Comparison of ENCODE assay signal across 8 mouse cellular contexts in the genomic region with DNA sequence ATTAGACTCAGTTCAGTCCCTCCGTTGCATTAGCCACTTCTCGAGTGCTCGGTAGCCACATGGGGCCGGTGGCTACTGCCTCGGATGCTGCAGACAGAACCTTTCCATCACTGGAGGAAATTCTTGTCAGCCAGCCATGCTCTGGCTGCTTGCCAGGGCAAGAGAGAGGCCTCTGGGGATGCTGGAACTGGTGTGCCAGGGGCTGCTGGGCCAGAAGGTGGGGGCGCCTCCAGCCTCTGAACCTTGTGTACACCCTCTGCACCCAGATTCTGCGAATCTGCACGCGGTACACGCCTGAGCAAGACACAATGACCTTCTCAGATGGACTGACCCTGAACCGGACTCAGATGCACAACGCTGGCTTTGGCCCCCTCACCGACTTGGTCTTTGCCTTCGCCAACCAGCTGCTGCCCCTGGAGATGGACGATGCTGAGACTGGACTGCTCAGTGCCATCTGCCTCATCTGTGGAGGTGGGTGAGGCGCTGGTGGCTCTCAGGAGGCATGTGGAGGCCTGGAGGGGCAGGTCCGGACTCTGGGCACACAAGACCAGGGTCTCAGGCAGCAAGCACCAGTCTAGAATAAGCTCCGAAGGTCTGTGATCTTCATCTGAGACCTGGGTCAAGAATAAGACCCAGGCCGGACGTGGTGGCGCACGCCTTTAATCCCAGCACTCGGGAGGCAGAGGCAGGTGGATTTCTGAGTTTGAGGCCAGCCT. TPM values are rescaled to one million over a fixed set of nuclear protein-coding genes. Genes with fewer than 3 reads are reported as not detected.
A peak's percentile ranks its signal among the peaks of the same experiment; 100 is the strongest.
DNase-seq lines count a peak whose midpoint lies in the region; ATAC-seq and TF ChIP-seq lines count a peak whose summit lies in the region.

No protein-coding gene starts in this region.

- ATAC-seq in lung, embryonic 14.5 days (ENCODE audit: insufficient read depth) = no peak
- ATAC-seq in forebrain, embryonic 12.5 days (ENCODE audit: low FRiP score) = no peak
- ATAC-seq in intestine, embryonic 15.5 days = no peak
- no peak for ATAC-seq in stomach, embryonic 14.5 days (ENCODE audit: insufficient number of reproducible peaks, insufficient read depth, low FRiP score, low read depth)

- peaks cover 85% of the 10 kb centered on the region for H3K36me3 ChIP-seq in lung, embryonic 14.5 days (ENCODE audit: insufficient read depth)
- peaks cover 23% of the 10 kb centered on the region for H3K36me3 ChIP-seq in forebrain, embryonic 12.5 days (replicated peaks)
- H3K36me3 ChIP-seq in intestine, embryonic 15.5 days = peaks cover 43% of the 10 kb centered on the region
- H3K36me3 ChIP-seq in stomach, embryonic 14.5 days (ENCODE audit: control insufficient read depth, insufficient read depth, low read length) = peaks cover 68% of the 10 kb centered on the region

- 69% methylated on average over 23 of the region's 23 CpGs for WGBS in lung, embryonic 14.5 days
- 76% methylated on average over 23 of the region's 23 CpGs for WGBS in forebrain, embryonic 12.5 days
- WGBS in intestine, embryonic 15.5 days = 70% methylated on average over 23 of the region's 23 CpGs
- WGBS in stomach, embryonic 14.5 days = 65% methylated on average over 23 of the region's 23 CpGs

- H3K27ac ChIP-seq in lung, embryonic 14.5 days (ENCODE audit: low read depth) = peak overlapping the region; percentile 36; the same call in 1 of the 2 replicates
- peak overlapping the region; percentile 95 for H3K27ac ChIP-seq in forebrain, embryonic 12.5 days
- peak overlapping the region; percentile 62 for H3K27ac ChIP-seq in intestine, embryonic 15.5 days
- H3K27ac ChIP-seq in stomach, embryonic 14.5 days (ENCODE audit: low read length) = peak overlapping the region; percentile 34; the same call in 1 of the 2 replicates

- no peak overlapping the region for H3K9ac ChIP-seq in lung, embryonic 14.5 days
- H3K9ac ChIP-seq in forebrain, embryonic 12.5 days = 0 out of 2 replicates have a peak overlapping the region, but pooled peaks have one; percentile 7
- no peak overlapping the region for H3K9ac ChIP-seq in intestine, embryonic 15.5 days
- H3K9ac ChIP-seq in stomach, embryonic 14.5 days (replicated peaks; ENCODE audit: low read depth, low read length) = no peak overlapping the region

- no peak overlapping the region for H3K4me3 ChIP-seq in lung, embryonic 14.5 days (ENCODE audit: low read depth, low read length)
- no peak overlapping the region for H3K4me3 ChIP-seq in forebrain, embryonic 12.5 days (replicated peaks)
- H3K4me3 ChIP-seq in intestine, embryonic 15.5 days (replicated peaks) = no peak overlapping the region
- no peak overlapping the region for H3K4me3 ChIP-seq in stomach, embryonic 14.5 days (ENCODE audit: low read depth, low read length)

- no peak for TF ChIP-seq CTCF in lung, embryonic 14.5 days (IDR thresholded peaks at IDR 0.05; ENCODE audit: low read depth)

- peak; percentile 86 for DNase-seq in lung, embryonic 14.5 days
- DNase-seq in lung, adult 18-20 months = no peak
- peak; percentile 79 for DNase-seq in adrenal gland, postnatal 14 days
- DNase-seq in ovary, adult 18-20 months (ENCODE audit: low spot score) = no peak
- DNase-seq in thymus, adult 18-20 months = no peak

- H3K9me3 ChIP-seq in lung, embryonic 14.5 days (ENCODE audit: low read depth, low read length) = no peaks in the 10 kb centered on the region; the same call in 1 of the 2 replicates
- H3K9me3 ChIP-seq in forebrain, embryonic 12.5 days = no peaks in the 10 kb centered on the region
- no peaks in the 10 kb centered on the region for H3K9me3 ChIP-seq in intestine, embryonic 15.5 days
- H3K9me3 ChIP-seq in stomach, embryonic 14.5 days (ENCODE audit: control insufficient read depth, low read depth, low read length) = no peaks in the 10 kb centered on the region

- no peaks in the 10 kb centered on the region for H3K27me3 ChIP-seq in lung, embryonic 14.5 days (ENCODE audit: insufficient read depth, low read length)
- no peaks in the 10 kb centered on the region for H3K27me3 ChIP-seq in forebrain, embryonic 12.5 days
- no peaks in the 10 kb centered on the region for H3K27me3 ChIP-seq in intestine, embryonic 15.5 days (replicated peaks)
- H3K27me3 ChIP-seq in stomach, embryonic 14.5 days (ENCODE audit: control insufficient read depth, insufficient read depth, low read length) = no peaks in the 10 kb centered on the region

- peaks cover 38% of the 10 kb centered on the region for H3K4me1 ChIP-seq in lung, embryonic 14.5 days (ENCODE audit: insufficient read depth)
- peaks cover 53% of the 10 kb centered on the region for H3K4me1 ChIP-seq in forebrain, embryonic 12.5 days
- H3K4me1 ChIP-seq in intestine, embryonic 15.5 days (replicated peaks) = peaks cover 52% of the 10 kb centered on the region
- peaks cover 52% of the 10 kb centered on the region for H3K4me1 ChIP-seq in stomach, embryonic 14.5 days (ENCODE audit: control insufficient read depth, insufficient read depth, low read length)

- H3K4me2 ChIP-seq in lung, embryonic 14.5 days = no peak overlapping the region
- H3K4me2 ChIP-seq in forebrain, embryonic 12.5 days = no peak overlapping the region
- no peak overlapping the region for H3K4me2 ChIP-seq in intestine, embryonic 15.5 days (replicated peaks)
- no peak overlapping the region for H3K4me2 ChIP-seq in stomach, embryonic 14.5 days (replicated peaks; ENCODE audit: low read depth, low read length)

RNA-seq across cellular contexts. Expression of a gene that starts 11.3 kb away (rescaled TPM):
- 0.31 TPM in 1 of 2 replicates, not detected in the other for polyA plus RNA-seq in lung, embryonic 14.5 days (2014; fragmentation: Nextera tagmentation; extraction: Ambion mirVana)
- not detected in 2 replicates for total RNA-seq in adrenal gland, postnatal 14 days (2021)
- 0.24 and 0.47 TPM in 2 replicates for polyA plus RNA-seq in forebrain, embryonic 12.5 days (2016; fragmentation: Nextera tagmentation; extraction: Ambion mirVana)
- 0.20 and 0.35 TPM in 2 replicates for polyA plus RNA-seq in intestine, embryonic 15.5 days (2015; fragmentation: Nextera tagmentation; extraction: Ambion mirVana)
- not detected in 2 replicates for polyA plus RNA-seq in stomach, embryonic 14.5 days (2014; fragmentation: Nextera tagmentation; extraction: Ambion mirVana)

RNA-seq across cellular contexts. Expression of a gene that starts 43.9 kb away (rescaled TPM):
- 43.2 and 45.3 TPM in 2 replicates for polyA plus RNA-seq in lung, embryonic 14.5 days (2014; fragmentation: Nextera tagmentation; extraction: Ambion mirVana)
- 24.5 and 29.3 TPM in 2 replicates for total RNA-seq in adrenal gland, postnatal 14 days (2021)
- polyA plus RNA-seq in forebrain, embryonic 12.5 days (2016; fragmentation: Nextera tagmentation; extraction: Ambion mirVana) = 14.0 and 16.4 TPM in 2 replicates
- polyA plus RNA-seq in intestine, embryonic 15.5 days (2015; fragmentation: Nextera tagmentation; extraction: Ambion mirVana) = 30.7 and 31.5 TPM in 2 replicates
- 54.0 and 56.8 TPM in 2 replicates for polyA plus RNA-seq in stomach, embryonic 14.5 days (2014; fragmentation: Nextera tagmentation; extraction: Ambion mirVana)

RNA-seq across cellular contexts. Expression of a gene that starts 52.5 kb away (rescaled TPM):
- polyA plus RNA-seq in lung, embryonic 14.5 days (2014; fragmentation: Nextera tagmentation; extraction: Ambion mirVana) = 349 and 364 TPM in 2 replicates
- 52.0 and 70.5 TPM in 2 replicates for total RNA-seq in adrenal gland, postnatal 14 days (2021)
- 355 and 367 TPM in 2 replicates for polyA plus RNA-seq in forebrain, embryonic 12.5 days (2016; fragmentation: Nextera tagmentation; extraction: Ambion mirVana)
- 183 and 194 TPM in 2 replicates for polyA plus RNA-seq in intestine, embryonic 15.5 days (2015; fragmentation: Nextera tagmentation; extraction: Ambion mirVana)
- polyA plus RNA-seq in stomach, embryonic 14.5 days (2014; fragmentation: Nextera tagmentation; extraction: Ambion mirVana) = 260 and 284 TPM in 2 replicates

Comparison
In these comparisons a context has a peak if more than half of its experiments do, and no peak if none do; other contexts are left out.
1. DNase-seq: peak in lung, embryonic 14.5 days (single experiment) and adrenal gland, postnatal 14 days (single experiment); none in lung, adult 18-20 months (0 of 2), ovary, adult 18-20 months (single experiment) and thymus, adult 18-20 months (0 of 2).
2. H3K27ac ChIP-seq: peak in every context shown above with its lines; median percentile 95 in forebrain, embryonic 12.5 days; 62 in intestine, embryonic 15.5 days; 36 in lung, embryonic 14.5 days; 34 in stomach, embryonic 14.5 days.